Mouse (Mus musculus): ENCODE measurements around the gene Ripk1.

Gene Ripk1

DNA sequence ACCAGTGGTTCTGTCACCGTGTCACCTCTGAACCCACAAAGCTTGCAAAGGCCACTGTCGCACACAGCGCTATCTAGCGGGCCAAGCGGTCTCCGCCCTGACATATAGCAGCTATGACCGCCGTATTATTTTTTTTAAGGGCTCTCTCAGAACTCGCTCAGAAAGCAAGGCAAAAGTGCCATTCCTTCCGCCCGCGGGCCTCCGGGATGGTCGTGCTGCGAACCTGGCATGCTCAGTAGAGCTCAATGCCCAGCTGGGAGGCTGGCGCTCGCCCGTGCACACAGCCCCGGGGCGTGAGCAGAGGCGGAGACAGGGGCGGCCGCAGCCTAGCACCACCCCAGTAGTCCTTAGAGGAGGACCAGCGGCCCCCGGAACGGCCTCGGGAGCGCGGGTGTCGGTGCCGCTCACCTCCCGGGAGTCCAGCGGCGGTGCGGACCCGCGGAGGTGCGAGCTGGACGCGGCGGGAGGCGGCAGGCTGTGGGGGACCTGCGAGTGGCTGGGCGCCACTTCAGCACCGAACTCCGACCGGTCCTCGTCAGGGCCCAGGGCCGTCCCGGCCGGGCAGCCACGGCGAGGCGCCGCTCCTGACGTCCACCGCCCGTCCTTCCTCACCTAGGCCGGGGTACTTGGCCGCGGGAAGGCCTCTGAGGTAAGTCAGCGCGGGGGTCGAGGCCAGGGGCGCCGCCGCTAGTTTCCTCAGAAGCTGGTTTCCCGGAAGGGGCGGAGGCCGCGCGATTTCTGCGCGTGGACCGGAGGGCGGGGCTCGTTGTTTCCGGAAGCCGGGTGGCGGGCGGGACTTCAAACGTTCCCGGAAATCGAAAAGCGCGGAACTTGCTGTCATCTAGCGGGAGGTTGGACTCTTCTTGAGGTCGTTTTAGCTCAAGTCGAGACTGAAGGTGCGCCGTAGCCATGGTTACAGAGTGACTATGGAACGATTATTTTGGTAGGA is at the start of gene Ripk1, which contains the start of gene Serpinb6a:
Gene Ripk1, plus strand, starts transcription at position 306 of the 949 bp plus-strand sequence.
Gene Serpinb6a, minus strand, starts transcription at position 737 of the 949 bp plus-strand sequence.
- DNase-seq (ENCODE audit: low spot score), result peak; percentile 68

DNA sequence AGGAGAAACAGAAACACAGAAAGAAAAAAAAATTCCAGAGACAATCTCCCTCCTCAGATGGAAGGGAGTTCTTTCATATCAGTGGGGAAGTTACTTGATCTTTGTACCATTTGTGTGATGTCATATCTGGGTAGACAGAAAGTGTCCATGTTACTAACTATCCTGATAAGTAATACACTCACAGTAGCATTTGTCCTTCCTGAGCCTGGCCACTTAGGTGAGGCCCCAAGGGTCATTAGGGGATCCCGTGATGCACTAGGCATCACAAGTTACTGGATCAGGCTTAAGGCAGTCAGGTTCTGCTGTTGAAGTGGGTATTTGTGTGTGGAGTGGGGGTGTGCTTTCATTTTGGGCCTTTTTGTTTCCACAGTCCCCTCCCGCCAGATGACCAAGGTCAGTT is 49.2 kb upstream of the Ripk1 start:
- no peak for DNase-seq (ENCODE audit: low spot score)

GRCm38 (mm10) chr13:33956571-33957421 is 45.4 kb upstream of the Ripk1 start:
- DNase-seq (ENCODE audit: low spot score), result peak; percentile 50

DNA sequence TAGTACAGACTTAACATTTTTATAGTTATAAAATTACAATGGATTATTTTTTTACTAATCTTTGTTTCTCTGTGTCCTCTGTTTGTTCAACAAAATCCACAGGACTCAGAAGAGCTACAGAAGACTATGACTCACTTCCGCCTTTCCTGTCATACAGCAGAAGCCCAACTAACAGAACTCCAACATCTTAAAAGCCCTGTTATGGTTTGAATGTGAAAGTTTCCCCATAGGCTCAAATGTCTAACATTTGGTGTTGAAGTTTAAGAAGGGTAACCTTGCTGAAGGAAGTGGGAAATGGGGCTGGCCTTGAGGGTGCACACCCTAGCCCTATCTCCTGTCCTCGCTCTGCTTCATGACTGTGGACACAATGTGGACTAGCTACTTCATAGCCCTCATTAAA is 42.4 kb upstream of the Ripk1 start:
- DNase-seq (ENCODE audit: low spot score), result no peak

- DNase-seq (ENCODE audit: low spot score), result peak; percentile 20
These were observed 37.7 kb upstream of the Ripk1 start, which contains the start of gene Nqo2 for GRCm38 (mm10) chr13:33964206-33965046. Gene Nqo2, plus strand, starts transcription at chr13:33964687.

GRCm38 (mm10) chr13:33965056-33966024 is 36.8 kb upstream of the Ripk1 start:
- DNase-seq (ENCODE audit: low spot score), result no peak

DNA sequence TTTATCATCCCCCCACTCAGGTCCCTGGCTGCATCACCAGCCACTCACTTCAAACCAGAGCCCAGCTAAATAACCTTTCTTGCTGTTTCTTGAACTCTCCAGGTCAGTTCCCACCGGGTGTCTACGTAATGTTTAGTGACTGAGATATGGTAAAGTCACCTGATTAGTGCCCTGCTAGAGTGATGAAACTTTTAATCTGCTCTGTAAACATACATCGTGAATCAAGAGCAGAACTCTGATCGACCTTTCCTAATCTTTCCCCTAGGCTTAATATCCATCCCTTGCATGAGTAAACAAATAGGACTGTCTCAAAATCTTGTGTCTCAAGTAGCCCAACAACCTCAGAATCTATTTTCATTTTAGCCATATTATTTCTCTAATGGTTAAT is 36.1 kb upstream of the Ripk1 start:
- no peak for DNase-seq (ENCODE audit: low spot score)

- no peak for DNase-seq (ENCODE audit: low spot score)
These were observed 35.6 kb upstream of the Ripk1 start for GRCm38 (mm10) chr13:33966574-33966973.

- DNase-seq (ENCODE audit: low spot score), result no peak
These were observed 12.5 kb upstream of the Ripk1 start for GRCm38 (mm10) chr13:33989625-33990024.

GRCm38 (mm10) chr13:33995197-33995596 is 7.0 kb upstream of the Ripk1 start:
- peak; percentile 47 for DNase-seq (ENCODE audit: low spot score)

DNA sequence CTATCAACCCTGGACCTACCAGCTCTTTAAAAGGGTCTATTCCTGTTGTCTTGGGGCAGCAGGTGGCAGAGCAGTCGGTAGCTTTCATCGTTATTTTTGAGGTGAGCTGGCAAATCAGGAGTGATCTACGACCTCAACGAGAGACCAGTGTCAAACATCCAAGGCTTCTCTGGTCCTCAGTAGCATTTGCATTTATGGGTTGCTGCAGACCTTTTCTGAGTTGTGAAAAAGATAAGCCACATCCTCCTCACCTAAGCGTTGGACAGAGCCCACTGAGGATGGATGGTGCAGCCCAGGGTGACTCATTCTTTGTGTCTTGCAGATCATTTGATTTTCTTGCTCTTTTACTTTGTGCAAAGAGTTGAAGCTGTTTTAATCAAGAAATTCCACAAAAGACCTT is 895 bp downstream of the Ripk1 start:
- DNase-seq (ENCODE audit: low spot score), result no peak

GRCm38 (mm10) chr13:34007234-34007633 is 5.1 kb downstream of the Ripk1 start:
- no peak for DNase-seq (ENCODE audit: low spot score)

DNA sequence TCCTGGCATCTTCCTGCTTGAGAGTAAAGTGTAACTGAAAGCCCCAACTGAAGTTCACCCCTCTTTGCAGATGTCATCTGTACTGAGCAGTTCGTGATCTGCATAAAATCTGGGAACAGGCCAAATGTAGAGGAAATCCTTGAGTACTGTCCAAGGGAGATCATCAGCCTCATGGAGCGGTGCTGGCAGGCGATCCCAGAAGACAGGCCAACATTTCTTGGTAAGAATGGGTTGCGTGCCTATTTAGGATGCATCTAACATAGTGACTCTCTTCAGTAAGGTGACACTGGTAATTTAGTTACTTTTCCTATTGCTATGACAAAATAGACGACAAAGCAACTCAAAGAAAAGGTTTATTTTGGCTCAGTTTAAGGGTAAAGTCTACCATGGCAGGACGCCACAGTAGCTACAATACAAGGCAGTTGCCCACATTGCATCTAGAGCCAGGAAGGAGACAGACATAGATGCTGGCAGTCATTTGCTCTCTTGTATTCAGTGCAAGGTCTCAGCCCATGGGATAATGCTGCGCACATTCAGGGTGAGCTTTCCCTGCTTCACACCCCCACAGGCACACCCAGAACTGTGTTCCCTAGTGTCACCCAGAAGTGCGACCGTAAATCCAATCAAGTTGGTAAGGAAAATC is 14.9 kb downstream of the Ripk1 start:
- no peak for DNase-seq (ENCODE audit: low spot score)

GRCm38 (mm10) chr13:34018521-34018920 is 16.4 kb downstream of the Ripk1 start:
- no peak for DNase-seq (ENCODE audit: low spot score)

- DNase-seq (ENCODE audit: low spot score), result no peak
These were observed 19.8 kb downstream of the Ripk1 start for GRCm38 (mm10) chr13:34021998-34022397.

DNA sequence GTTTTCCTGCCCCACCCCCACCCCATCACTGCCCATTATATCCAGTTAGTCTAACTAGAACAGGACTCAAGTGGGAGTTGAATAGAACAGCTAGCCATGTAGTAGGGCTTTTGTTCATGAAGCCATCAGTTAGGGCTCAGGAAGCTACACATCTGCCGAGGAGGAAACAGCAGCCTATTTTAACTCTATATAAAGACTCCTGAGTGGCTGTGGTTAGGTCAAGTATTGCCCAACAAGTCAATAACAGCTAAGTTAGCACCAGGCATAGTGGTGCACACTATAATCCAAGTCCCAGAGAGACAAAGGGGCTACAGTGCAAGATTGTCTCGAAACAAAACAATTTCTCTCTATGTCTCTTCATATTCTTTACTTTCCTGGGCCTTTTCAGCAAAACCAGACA is 29.9 kb downstream of the Ripk1 start:
- no peak for DNase-seq (ENCODE audit: low spot score)

DNA sequence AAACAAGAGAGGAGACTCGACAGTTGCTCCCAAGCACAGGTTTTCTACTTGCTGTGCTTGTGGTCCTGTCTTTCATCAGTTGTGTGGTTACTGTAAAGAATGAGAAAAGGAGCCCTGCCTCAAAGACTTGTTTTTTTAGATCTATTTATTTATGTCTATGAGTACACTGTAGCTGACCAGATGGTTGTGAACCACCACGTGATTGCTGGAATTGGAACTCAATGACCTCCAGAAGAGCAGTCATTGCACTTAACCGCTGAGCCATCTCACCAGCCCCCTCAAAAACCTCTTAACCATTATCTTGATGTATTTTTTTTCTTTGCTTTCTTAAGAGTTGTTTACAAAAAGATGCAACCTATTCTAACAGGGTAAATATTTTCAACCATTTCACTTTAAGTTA is 33.3 kb downstream of the Ripk1 start:
- DNase-seq (ENCODE audit: low spot score), result no peak

DNA sequence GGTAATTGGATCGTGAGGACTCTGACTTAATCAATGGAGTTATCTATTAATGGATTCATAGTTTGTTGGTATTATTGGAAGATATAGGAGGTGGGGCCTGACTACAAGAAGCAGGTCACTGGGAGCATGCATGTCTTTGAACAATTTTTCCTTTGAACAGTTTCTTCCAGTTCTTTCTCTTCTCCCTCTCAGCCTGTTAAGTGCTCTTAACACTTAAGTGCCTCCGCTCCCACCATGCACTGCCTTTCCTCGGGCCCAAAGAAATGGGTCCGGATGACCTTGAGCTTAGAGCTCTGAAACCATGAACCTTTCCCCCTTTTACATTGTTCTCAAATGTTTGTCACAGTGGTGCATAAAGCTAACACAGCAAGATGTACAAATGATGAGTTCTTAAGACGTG is 34.6 kb downstream of the Ripk1 start:
- no peak for DNase-seq (ENCODE audit: low spot score)

DNA sequence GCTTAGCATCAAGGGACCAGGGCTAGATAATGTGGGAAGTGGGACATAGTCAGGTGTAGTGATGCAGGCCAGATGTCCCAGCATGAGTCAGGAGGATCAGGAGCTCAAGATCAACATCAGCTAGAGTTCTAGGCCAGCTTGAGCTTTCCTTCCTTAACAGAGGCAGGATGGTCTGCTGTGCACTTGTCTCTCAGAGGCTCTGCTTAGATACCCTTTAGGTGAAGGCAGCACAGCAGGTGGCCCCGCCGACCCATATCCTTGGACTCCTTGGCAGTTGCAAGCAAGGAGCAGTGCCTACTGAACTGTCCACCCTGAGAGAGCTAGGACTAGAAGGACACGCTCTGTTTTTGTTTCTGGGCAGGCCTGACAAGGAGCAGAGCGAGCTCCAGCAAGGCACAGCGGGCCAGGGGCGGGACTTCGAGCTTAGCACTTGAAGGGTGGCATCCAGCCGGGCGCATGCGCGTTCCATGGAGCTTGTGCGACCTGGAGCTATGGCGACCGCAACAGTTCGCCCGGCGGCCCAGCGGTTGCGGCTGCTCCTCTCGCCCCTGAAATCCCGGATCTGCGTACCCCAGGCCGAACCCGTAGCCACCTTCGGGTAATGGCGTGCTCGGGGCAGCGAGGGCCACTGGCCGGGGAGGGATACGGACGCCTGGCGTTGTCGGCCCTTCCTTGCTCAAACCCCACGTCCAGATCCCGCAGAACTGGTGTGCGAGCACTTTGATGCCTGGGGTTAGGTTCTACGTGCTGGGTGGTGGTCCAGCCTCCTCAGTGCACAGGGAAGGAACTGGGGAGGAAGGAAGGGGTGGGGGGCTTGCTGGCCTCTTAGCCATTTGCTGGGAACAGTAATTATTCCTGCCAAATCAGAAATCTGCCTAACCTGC is 35.3 kb downstream of the Ripk1 start, which contains the start of gene Bphl:
Gene Bphl, plus strand, starts transcription at position 426 of the 884 bp plus-strand sequence.
- peak; percentile 83 for DNase-seq (ENCODE audit: low spot score)

Measured in layer of hippocampus, adult 9-10 months (tissue).